Mouse (Mus musculus) E14TG2a.4 (cell line): Measurements from ENCODE around the gene Pip4k2b.
A peak's percentile ranks its signal among the peaks of the same experiment; 100 is the strongest.

Experiments used
- CTCF ChIP-seq: conservative IDR thresholded peaks from 2 replicates; pipeline ENCODE4 v1.5.1; 2014; ENCODE audit warnings: low read length
- NANOG ChIP-seq: IDR thresholded peaks from 2 replicates; pipeline ENCODE4 v1.6.1; 2014; ENCODE audit warnings: borderline replicate concordance, low read length, mixed read lengths
- POU5F1 ChIP-seq: IDR thresholded peaks from 2 replicates; pipeline ENCODE4 v1.6.1; 2014; ENCODE audit warnings: low read length, borderline replicate concordance

- TF ChIP-seq CTCF (no peak), POU5F1 (no peak), NANOG (peak; percentile 24; the same call in 1 of the 2 replicates)
These were observed 31.4 kb upstream of the Pip4k2b start, which contains the start of gene 1700001P01Rik for GRCm38 (mm10) chr11:97775808-97776496.
